Mouse (Mus musculus): ENCODE measurements at regions not wholly inside any gene's neighbourhood (a gene's known extent, or its start where the extent isn't known, plus 50 kb on each side); places are given as distances from the start of the nearest gene placed in this dataset.

DNA sequence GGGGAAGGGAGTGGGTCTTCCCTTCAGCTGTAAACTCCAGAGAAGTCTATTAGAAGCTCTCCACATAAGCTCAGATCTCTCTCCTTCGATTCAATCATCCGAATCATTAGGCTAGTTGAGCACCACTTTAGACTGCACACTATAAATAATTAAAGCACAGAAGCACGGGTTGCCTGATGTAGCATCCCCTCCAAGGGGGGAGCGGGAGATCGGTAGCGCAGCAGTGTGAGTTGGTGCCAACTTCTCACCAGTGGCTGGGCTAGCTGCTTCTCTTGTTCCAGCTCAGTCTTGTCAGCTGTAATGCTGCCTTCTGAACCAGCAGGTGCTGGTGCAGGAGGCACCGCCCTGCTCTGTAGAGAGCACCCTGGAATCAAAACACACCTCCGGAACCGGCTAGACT lies 78.6 kb downstream of the A830031A19Rik start:
- Histone ChIP-seq H3K36me3 (ENCODE audit: control insufficient read depth, insufficient read depth, low read length) (no peaks in the 10 kb centered on the region), H3K27me3 (ENCODE audit: control insufficient read depth, insufficient read depth, low read depth, low read length) (no peaks in the 10 kb centered on the region), H3K9ac (ENCODE audit: low read depth, low read length) (no peak overlapping the region), H3K4me3 (ENCODE audit: low read depth, low read length) (no peak overlapping the region), H3K4me1 (ENCODE audit: control insufficient read depth, insufficient read depth, low read length) (no peaks in the 10 kb centered on the region), H3K4me2 (ENCODE audit: low read length) (no peak overlapping the region), H3K27ac (ENCODE audit: low read length) (no peak overlapping the region), H3K9me3 (replicated peaks; ENCODE audit: control insufficient read depth, low read length, poor library complexity, severe bottlenecking) (no peaks in the 10 kb centered on the region)
- peak; percentile 48 for ATAC-seq
- 76% methylated on average over 9 of the region's 9 CpGs for WGBS

DNA sequence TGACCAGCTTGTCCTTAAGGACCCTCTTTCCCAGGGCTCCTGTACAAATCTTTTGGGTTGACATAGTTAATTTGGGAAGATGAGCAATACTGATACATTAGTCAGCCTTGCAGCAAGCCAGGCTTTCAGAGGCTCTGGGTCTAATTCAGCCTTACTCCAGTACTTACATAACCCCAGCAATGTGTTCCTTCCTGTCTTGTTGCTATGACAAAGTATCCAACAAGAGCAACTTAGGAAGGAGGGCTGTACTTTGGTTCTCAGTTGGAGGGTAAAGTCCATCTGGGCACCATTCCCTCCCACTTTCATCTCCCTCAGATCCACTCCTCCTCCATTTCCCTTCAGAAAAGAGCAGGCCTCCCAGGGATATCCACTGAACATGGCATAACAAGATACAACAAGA lies 80.7 kb downstream of the A830031A19Rik start:
- no peaks in the 10 kb centered on the region for H3K36me3 ChIP-seq (ENCODE audit: control insufficient read depth, insufficient read depth, low read length)
- ATAC-seq: no peak
- H3K27ac ChIP-seq (ENCODE audit: low read length): no peak overlapping the region
- no peak overlapping the region for H3K4me2 ChIP-seq (ENCODE audit: low read length)
- H3K4me1 ChIP-seq (ENCODE audit: control insufficient read depth, insufficient read depth, low read length): no peaks in the 10 kb centered on the region
- H3K9me3 ChIP-seq (replicated peaks; ENCODE audit: control insufficient read depth, low read length, poor library complexity, severe bottlenecking): no peaks in the 10 kb centered on the region
- no peak overlapping the region for H3K9ac ChIP-seq (ENCODE audit: low read depth, low read length)
- no peaks in the 10 kb centered on the region for H3K27me3 ChIP-seq (ENCODE audit: control insufficient read depth, insufficient read depth, low read depth, low read length)
- H3K4me3 ChIP-seq (ENCODE audit: low read depth, low read length): no peak overlapping the region

DNA sequence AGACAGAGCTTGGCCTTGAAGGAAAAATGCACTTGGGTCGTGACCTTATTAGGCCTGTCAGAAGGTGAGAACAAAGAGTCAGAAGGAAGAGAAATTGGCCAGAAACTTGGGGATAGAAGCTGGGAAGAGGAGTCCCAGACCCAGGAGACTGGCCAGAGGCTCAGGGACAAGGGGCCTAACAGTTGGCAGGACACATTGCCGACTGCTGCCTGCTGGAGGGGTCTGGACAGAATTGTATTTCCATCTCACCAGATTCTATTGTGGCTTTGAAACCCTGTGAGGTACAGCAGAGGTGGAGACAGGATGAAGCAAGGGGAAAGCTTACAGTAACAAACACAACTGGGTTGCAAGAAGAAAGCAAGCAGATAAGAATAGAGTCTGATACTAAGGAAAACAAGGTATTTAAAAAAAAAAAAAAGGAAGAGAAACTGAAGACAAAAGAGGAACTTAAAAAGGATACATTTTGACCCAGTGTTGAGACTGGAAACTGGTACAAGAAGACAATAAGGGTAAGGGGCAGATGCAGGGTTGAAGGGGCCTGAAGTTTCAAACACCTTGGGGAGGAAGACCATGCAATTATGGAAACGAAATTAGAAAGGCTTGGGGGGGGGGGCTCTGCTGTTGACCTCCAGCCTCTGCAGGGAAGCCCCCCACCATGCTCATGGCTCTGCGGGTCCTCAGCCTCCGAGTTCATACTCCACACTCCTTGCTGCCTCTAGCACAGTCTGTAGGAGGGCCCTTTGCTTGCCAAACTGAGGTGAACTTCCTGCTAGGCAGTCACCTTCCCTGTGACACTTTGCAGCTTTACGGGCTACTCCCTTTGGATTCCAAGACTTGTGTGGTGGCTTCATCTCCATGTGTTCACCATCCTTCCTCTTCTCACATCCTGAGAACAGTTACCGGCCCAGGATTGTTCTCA lies 87.1 kb downstream of the A830031A19Rik start:
- Histone ChIP-seq H3K27me3 (ENCODE audit: control insufficient read depth, insufficient read depth, low read depth, low read length) (0 out of 2 replicates have a peak, but pooled peaks cover 5% of the 10 kb centered on the region), H3K36me3 (ENCODE audit: control insufficient read depth, insufficient read depth, low read length) (no peaks in the 10 kb centered on the region), H3K4me2 (ENCODE audit: low read length) (no peak overlapping the region), H3K4me3 (ENCODE audit: low read depth, low read length) (no peak overlapping the region), H3K9me3 (replicated peaks; ENCODE audit: control insufficient read depth, low read length, poor library complexity, severe bottlenecking) (no peaks in the 10 kb centered on the region), H3K4me1 (ENCODE audit: control insufficient read depth, insufficient read depth, low read length) (no peaks in the 10 kb centered on the region), H3K9ac (ENCODE audit: low read depth, low read length) (no peak overlapping the region), H3K27ac (ENCODE audit: low read length) (no peak overlapping the region)
- no peak for ATAC-seq
- WGBS: 78% methylated on average over 7 of the region's 7 CpGs

GRCm38 (mm10) chr11:23985231-23985630 lies 89.6 kb downstream of the A830031A19Rik start:
- WGBS: 95% methylated on average over 3 of the region's 3 CpGs
- 0 out of 2 replicates have a peak, but pooled peaks cover 5% of the 10 kb centered on the region for H3K27me3 ChIP-seq (ENCODE audit: control insufficient read depth, insufficient read depth, low read depth, low read length)
- H3K9ac ChIP-seq (ENCODE audit: low read depth, low read length): no peak overlapping the region
- no peak overlapping the region for H3K4me2 ChIP-seq (ENCODE audit: low read length)
- no peaks in the 10 kb centered on the region for H3K4me1 ChIP-seq (ENCODE audit: control insufficient read depth, insufficient read depth, low read length)
- H3K9me3 ChIP-seq (replicated peaks; ENCODE audit: control insufficient read depth, low read length, poor library complexity, severe bottlenecking): no peaks in the 10 kb centered on the region
- no peaks in the 10 kb centered on the region for H3K36me3 ChIP-seq (ENCODE audit: control insufficient read depth, insufficient read depth, low read length)
- H3K4me3 ChIP-seq (ENCODE audit: low read depth, low read length): no peak overlapping the region
- ATAC-seq: no peak
- H3K27ac ChIP-seq (ENCODE audit: low read length): no peak overlapping the region

GRCm38 (mm10) chr11:23979332-23979731 lies 84.3 kb upstream of the Papolg start:
- Histone ChIP-seq H3K4me2 (ENCODE audit: low read length) (no peak overlapping the region), H3K36me3 (ENCODE audit: control insufficient read depth, insufficient read depth, low read length) (no peaks in the 10 kb centered on the region), H3K27me3 (ENCODE audit: control insufficient read depth, insufficient read depth, low read depth, low read length) (no peaks in the 10 kb centered on the region; the same call in 1 of the 2 replicates), H3K9me3 (replicated peaks; ENCODE audit: control insufficient read depth, low read length, poor library complexity, severe bottlenecking) (no peaks in the 10 kb centered on the region), H3K4me3 (ENCODE audit: low read depth, low read length) (no peak overlapping the region), H3K4me1 (ENCODE audit: control insufficient read depth, insufficient read depth, low read length) (no peaks in the 10 kb centered on the region), H3K9ac (ENCODE audit: low read depth, low read length) (no peak overlapping the region), H3K27ac (ENCODE audit: low read length) (no peak overlapping the region)
- peak; percentile 92 for ATAC-seq
- 14% methylated on average over 5 of the region's 5 CpGs for WGBS

DNA sequence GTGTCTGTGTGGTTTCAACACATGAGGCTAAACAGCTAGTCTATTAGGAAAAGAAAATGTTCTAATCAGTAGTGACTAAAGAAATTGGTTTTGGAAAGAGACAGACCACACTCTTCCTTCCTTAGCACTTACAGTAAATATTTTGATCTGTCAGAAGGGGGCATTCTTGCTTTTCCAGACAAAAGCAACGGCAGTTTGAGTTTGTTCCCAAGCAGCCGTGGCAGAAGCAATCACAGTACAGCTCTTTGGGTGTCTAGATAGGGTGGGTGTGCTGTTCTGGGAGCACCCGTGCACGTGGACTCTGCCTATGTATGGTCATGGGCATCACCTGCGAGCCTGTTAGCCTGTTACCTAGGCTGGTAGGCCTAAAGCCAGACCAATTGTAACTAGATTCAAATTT lies 83.2 kb upstream of the Papolg start:
- H3K27ac ChIP-seq (ENCODE audit: low read length): no peak overlapping the region
- H3K9me3 ChIP-seq (replicated peaks; ENCODE audit: control insufficient read depth, low read length, poor library complexity, severe bottlenecking): no peaks in the 10 kb centered on the region
- no peaks in the 10 kb centered on the region for H3K36me3 ChIP-seq (ENCODE audit: control insufficient read depth, insufficient read depth, low read length)
- H3K27me3 ChIP-seq (ENCODE audit: control insufficient read depth, insufficient read depth, low read depth, low read length): no peaks in the 10 kb centered on the region; the same call in 1 of the 2 replicates
- 71% methylated on average over 5 of the region's 5 CpGs for WGBS
- H3K9ac ChIP-seq (ENCODE audit: low read depth, low read length): no peak overlapping the region
- no peak overlapping the region for H3K4me3 ChIP-seq (ENCODE audit: low read depth, low read length)
- H3K4me1 ChIP-seq (ENCODE audit: control insufficient read depth, insufficient read depth, low read length): no peaks in the 10 kb centered on the region
- no peak overlapping the region for H3K4me2 ChIP-seq (ENCODE audit: low read length)
- no peak for ATAC-seq

DNA sequence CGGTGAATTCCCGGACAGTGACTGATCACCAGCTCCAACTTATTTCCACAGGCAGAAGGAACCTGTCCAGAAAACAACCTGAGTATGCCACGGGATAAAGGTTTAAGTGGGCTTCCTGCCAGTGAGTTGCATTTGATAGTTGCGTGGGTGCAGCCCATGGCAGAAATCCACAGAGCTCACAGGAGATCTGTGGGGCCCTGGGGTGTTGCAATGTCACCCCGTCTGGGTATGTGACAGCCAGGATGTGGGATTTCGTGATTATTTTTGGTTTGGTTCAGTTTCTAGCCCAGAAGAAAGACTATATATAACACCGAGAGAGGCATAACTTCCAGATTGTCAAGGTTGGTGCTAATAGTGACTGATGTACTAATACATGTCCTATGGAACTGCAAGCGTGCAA lies 82.0 kb upstream of the Papolg start:
- no peaks in the 10 kb centered on the region; the same call in 1 of the 2 replicates for H3K27me3 ChIP-seq (ENCODE audit: control insufficient read depth, insufficient read depth, low read depth, low read length)
- H3K36me3 ChIP-seq (ENCODE audit: control insufficient read depth, insufficient read depth, low read length): no peaks in the 10 kb centered on the region
- whole genome bisulfite sequencing: 87% methylated on average over 8 of the region's 8 CpGs
- no peak overlapping the region for H3K4me3 ChIP-seq (ENCODE audit: low read depth, low read length)
- no peak overlapping the region for H3K27ac ChIP-seq (ENCODE audit: low read length)
- no peak for ATAC-seq
- no peaks in the 10 kb centered on the region for H3K4me1 ChIP-seq (ENCODE audit: control insufficient read depth, insufficient read depth, low read length)
- no peak overlapping the region for H3K9ac ChIP-seq (ENCODE audit: low read depth, low read length)
- no peaks in the 10 kb centered on the region for H3K9me3 ChIP-seq (replicated peaks; ENCODE audit: control insufficient read depth, low read length, poor library complexity, severe bottlenecking)
- no peak overlapping the region for H3K4me2 ChIP-seq (ENCODE audit: low read length)

GRCm38 (mm10) chr11:23954323-23954722 lies 59.3 kb upstream of the Papolg start:
- no peaks in the 10 kb centered on the region for H3K9me3 ChIP-seq (replicated peaks; ENCODE audit: control insufficient read depth, low read length, poor library complexity, severe bottlenecking)
- WGBS: 2% methylated on average over 4 of the region's 4 CpGs
- ATAC-seq: no peak
- peaks cover 2% of the 10 kb centered on the region; the same call in 1 of the 2 replicates for H3K4me1 ChIP-seq (ENCODE audit: control insufficient read depth, insufficient read depth, low read length)
- no peaks in the 10 kb centered on the region for H3K36me3 ChIP-seq (ENCODE audit: control insufficient read depth, insufficient read depth, low read length)
- no peak overlapping the region for H3K27ac ChIP-seq (ENCODE audit: low read length)
- H3K9ac ChIP-seq (ENCODE audit: low read depth, low read length): no peak overlapping the region
- H3K27me3 ChIP-seq (ENCODE audit: control insufficient read depth, insufficient read depth, low read depth, low read length): no peaks in the 10 kb centered on the region; the same call in 1 of the 2 replicates
- no peak overlapping the region for H3K4me3 ChIP-seq (ENCODE audit: low read depth, low read length)
- no peak overlapping the region for H3K4me2 ChIP-seq (ENCODE audit: low read length)

- H3K9ac ChIP-seq (ENCODE audit: low read depth, low read length): no peak overlapping the region
- H3K36me3 ChIP-seq (ENCODE audit: control insufficient read depth, insufficient read depth, low read length): no peaks in the 10 kb centered on the region
- no peak for ATAC-seq
- H3K27me3 ChIP-seq (ENCODE audit: control insufficient read depth, insufficient read depth, low read depth, low read length): no peaks in the 10 kb centered on the region
- H3K4me2 ChIP-seq (ENCODE audit: low read length): no peak overlapping the region
- no peaks in the 10 kb centered on the region for H3K4me1 ChIP-seq (ENCODE audit: control insufficient read depth, insufficient read depth, low read length)
- no peaks in the 10 kb centered on the region for H3K9me3 ChIP-seq (replicated peaks; ENCODE audit: control insufficient read depth, low read length, poor library complexity, severe bottlenecking)
- no peak overlapping the region for H3K4me3 ChIP-seq (ENCODE audit: low read depth, low read length)
- no peak overlapping the region for H3K27ac ChIP-seq (ENCODE audit: low read length)
Measured at GRCm38 (mm10) chr11:23945966-23946365, 50.9 kb upstream of the Papolg start.

Data from midbrain, embryonic 16.5 days (tissue).